Mouse (Mus musculus): ENCODE measurements at regions not wholly inside any gene's neighbourhood (a gene's known extent, or its start where the extent isn't known, plus 50 kb on each side); places are given as distances from the start of the nearest gene placed in this dataset.

- no peak for DNase-seq (ENCODE audit: low spot score in 2 of 2)
Observed at GRCm38 (mm10) chr13:52702201-52702611, 119.2 kb downstream of the Syk start.

GRCm38 (mm10) chr13:52703401-52704164 lies 120.6 kb downstream of the Syk start:
- DNase-seq (ENCODE audit: low spot score in 2 of 2) = no peak

- no peak for DNase-seq (ENCODE audit: low spot score in 2 of 2)
Observed at GRCm38 (mm10) chr13:52704673-52705072, 121.7 kb downstream of the Syk start.

GRCm38 (mm10) chr13:52709580-52709979 lies 126.6 kb downstream of the Syk start:
- no peak for DNase-seq (ENCODE audit: low spot score in 2 of 2)

- DNase-seq (ENCODE audit: low spot score in 2 of 2) = peak; percentile 38 to 86
Observed at GRCm38 (mm10) chr13:52711713-52712369, 128.9 kb downstream of the Syk start.

- DNase-seq (ENCODE audit: low spot score in 2 of 2) = no peak
Observed at GRCm38 (mm10) chr13:52721463-52721862, 138.5 kb downstream of the Syk start.

GRCm38 (mm10) chr13:52722718-52723117 lies 139.7 kb downstream of the Syk start:
- no peak for DNase-seq (ENCODE audit: low spot score in 2 of 2)

- DNase-seq (ENCODE audit: low spot score in 2 of 2) = no peak
Observed at GRCm38 (mm10) chr13:52726043-52726442, 143.1 kb downstream of the Syk start.

- no peak for DNase-seq (ENCODE audit: low spot score in 2 of 2)
Observed at GRCm38 (mm10) chr13:52726525-52726924, 143.6 kb downstream of the Syk start.

GRCm38 (mm10) chr13:52735453-52735933 lies 152.5 kb downstream of the Syk start:
- no peak for DNase-seq (ENCODE audit: low spot score in 2 of 2)

GRCm38 (mm10) chr13:52735934-52736523 lies 153.1 kb downstream of the Syk start:
- no peak for DNase-seq (ENCODE audit: low spot score in 2 of 2)

GRCm38 (mm10) chr13:52738095-52738660 lies 155.2 kb downstream of the Syk start:
- DNase-seq (ENCODE audit: low spot score in 2 of 2) = no peak

- DNase-seq (ENCODE audit: low spot score in 2 of 2) = no peak
Observed at GRCm38 (mm10) chr13:52741371-52741770, 158.4 kb downstream of the Syk start.

GRCm38 (mm10) chr13:52756005-52756404 lies 173.0 kb downstream of the Syk start:
- no peak for DNase-seq (ENCODE audit: low spot score in 2 of 2)

- DNase-seq (ENCODE audit: low spot score in 2 of 2) = peak; percentile 9 to 49
Observed at GRCm38 (mm10) chr13:52765508-52766181, 163.8 kb downstream of the Auh start.

GRCm38 (mm10) chr13:52766236-52766635 lies 163.2 kb downstream of the Auh start:
- no peak for DNase-seq (ENCODE audit: low spot score in 2 of 2)

GRCm38 (mm10) chr13:52769956-52770355 lies 159.5 kb downstream of the Auh start:
- no peak for DNase-seq (ENCODE audit: low spot score in 2 of 2)

GRCm38 (mm10) chr13:52771518-52771917 lies 158.0 kb downstream of the Auh start:
- no peak for DNase-seq (ENCODE audit: low spot score in 2 of 2)

GRCm38 (mm10) chr13:52772081-52772480 lies 157.4 kb downstream of the Auh start:
- no peak for DNase-seq (ENCODE audit: low spot score in 2 of 2)

- no peak for DNase-seq (ENCODE audit: low spot score in 2 of 2)
Observed at GRCm38 (mm10) chr13:52777396-52778034, 152.0 kb downstream of the Auh start.

GRCm38 (mm10) chr13:52778848-52779247 lies 150.6 kb downstream of the Auh start:
- DNase-seq (ENCODE audit: low spot score in 2 of 2) = no peak

Data from left cerebral cortex, adult 9 months (tissue).